26 mouse cellular contexts compared by ENCODE assay signal in the genomic region with DNA sequence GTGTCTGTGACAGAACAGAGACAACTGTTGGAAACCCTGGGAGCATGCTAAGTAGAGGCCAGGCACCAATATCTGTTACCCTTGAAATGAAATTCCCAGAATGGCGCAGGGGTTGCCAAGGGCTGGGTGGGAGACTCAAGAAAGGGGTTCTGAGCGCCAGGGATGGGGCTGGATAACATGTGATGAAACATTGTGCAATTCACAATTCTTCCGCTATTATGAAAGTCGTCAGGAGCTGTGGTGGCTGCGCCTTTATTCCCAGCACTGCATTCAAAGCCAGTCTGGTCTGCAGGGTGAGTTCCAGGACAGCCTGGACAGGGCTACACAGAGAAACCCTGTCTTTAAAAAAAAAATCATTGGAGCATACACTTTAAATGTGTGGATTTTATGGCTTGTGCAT. TPM values are rescaled to one million over a fixed set of nuclear protein-coding genes. Genes with fewer than 3 reads are reported as not detected.
DNase-seq lines count a peak whose midpoint lies in the region; ATAC-seq and TF ChIP-seq lines count a peak whose summit lies in the region.
"Had no signal": no experiment of that assay in that cellular context is flagged by ENCODE, and none has a peak within 500 bp of the region (broad histone marks: within the 10 kb centered on the region; RNA-seq: fewer than 3 reads in every experiment).

No protein-coding gene starts in this region.

- H3K27me3 ChIP-seq in kidney, embryonic 16.5 days (ENCODE audit: insufficient read depth, low read length) = no peaks in the 10 kb centered on the region
- H3K27me3 ChIP-seq: embryonic facial prominence, embryonic 13.5 days had no signal

- no peaks in the 10 kb centered on the region for H3K9me3 ChIP-seq in kidney, embryonic 16.5 days (ENCODE audit: low read length)
- H3K9me3 ChIP-seq: embryonic facial prominence, embryonic 13.5 days; embryonic facial prominence, embryonic 15.5 days; forebrain, embryonic 10.5 days; forebrain, embryonic 12.5 days had no signal

- no peak overlapping the region for H3K4me2 ChIP-seq in kidney, embryonic 16.5 days (replicated peaks; ENCODE audit: low read depth, low read length)
- H3K4me2 ChIP-seq: embryonic facial prominence, embryonic 13.5 days; embryonic facial prominence, embryonic 15.5 days; forebrain, embryonic 12.5 days had no signal

- H3K27ac ChIP-seq in bone marrow macrophage, adult 2 months (ENCODE audit: insufficient read depth, low read depth, low read length) = peak overlapping the region; percentile 64
- no peak overlapping the region for H3K27ac ChIP-seq in kidney, embryonic 16.5 days (ENCODE audit: low read length)
- H3K27ac ChIP-seq: embryonic facial prominence, embryonic 13.5 days; embryonic facial prominence, embryonic 15.5 days; forebrain, embryonic 10.5 days; forebrain, embryonic 12.5 days had no signal

- no peak overlapping the region for H3K9ac ChIP-seq in kidney, embryonic 16.5 days (replicated peaks; ENCODE audit: low read length)
- H3K9ac ChIP-seq: embryonic facial prominence, embryonic 13.5 days; embryonic facial prominence, embryonic 15.5 days; forebrain, embryonic 12.5 days had no signal

- TF ChIP-seq POLR2A in bone marrow macrophage, adult 2 months (IDR thresholded peaks at IDR 0.05; ENCODE audit: borderline replicate concordance, low read depth, low read length) = no peak

- no peak overlapping the region for H3K4me3 ChIP-seq in bone marrow macrophage, adult 2 months (ENCODE audit: insufficient read depth, low read length)
- no peak overlapping the region for H3K4me3 ChIP-seq in kidney, embryonic 16.5 days (ENCODE audit: low read length)
- H3K4me3 ChIP-seq: embryonic facial prominence, embryonic 13.5 days; embryonic facial prominence, embryonic 15.5 days; erythroblast, embryonic 14.5 days; forebrain, embryonic 10.5 days; forebrain, embryonic 12.5 days had no signal

- no peaks in the 10 kb centered on the region for H3K36me3 ChIP-seq in kidney, embryonic 16.5 days (ENCODE audit: insufficient read depth, low read length)
- H3K36me3 ChIP-seq: embryonic facial prominence, embryonic 13.5 days; embryonic facial prominence, embryonic 15.5 days; forebrain, embryonic 10.5 days; forebrain, embryonic 12.5 days had no signal

- 81% methylated on average over 5 of the region's 5 CpGs for WGBS in kidney, embryonic 16.5 days

- TF ChIP-seq CTCF in bone marrow macrophage, adult 2 months (IDR thresholded peaks at IDR 0.05; ENCODE audit: low read depth, low read length) = no peak

- ATAC-seq in granulocyte monocyte progenitor cell, adult 5-6 weeks (replicated peaks; ENCODE audit: poor library complexity, severe bottlenecking) = peak; percentile 63
- peak; percentile 34; the same call in 1 of the 2 replicates for ATAC-seq in megakaryocyte, adult 5-6 weeks (ENCODE audit: poor library complexity, severe bottlenecking)
- peak; percentile 24; the same call in 1 of the 2 replicates for ATAC-seq in monocyte, adult 5-6 weeks (replicated peaks; ENCODE audit: insufficient number of reproducible peaks, low FRiP score, low TSS enrichment, poor library complexity, severe bottlenecking)
- ATAC-seq in kidney, embryonic 16.5 days (ENCODE audit: low FRiP score, low TSS enrichment) = no peak
- ATAC-seq: forebrain, embryonic 14.5 days; forebrain, embryonic 16.5 days had no signal

- no peak for DNase-seq in frontal cortex, postnatal 14 days (ENCODE audit: low spot score in 2 of 2)
- no peak for DNase-seq in retina, embryonic 14.5 days (ENCODE audit: low spot score)
- DNase-seq in right cerebral cortex, postnatal 4 days = no peak
- DNase-seq: adrenal gland, adult 8-10 months; adrenal gland, postnatal 14 days; adrenal gland, postnatal 36 days; cerebellum, adult 11 months; cerebellum, adult 18-20 months; cerebellum, adult 8-10 months; cerebellum, adult 9-11 months; cerebellum, postnatal 14 days; cerebellum, postnatal 36 days; embryo, embryonic 11 days had no signal

- peaks cover 31% of the 10 kb centered on the region for H3K4me1 ChIP-seq in bone marrow macrophage, adult 2 months (ENCODE audit: control insufficient read depth, insufficient read depth, low read length)
- H3K4me1 ChIP-seq in kidney, embryonic 16.5 days (ENCODE audit: insufficient read depth, low read length) = no peaks in the 10 kb centered on the region

RNA-seq across cellular contexts. Expression of a gene that starts 15.8 kb away (rescaled TPM):
- 68.7 and 73.5 TPM in 2 replicates for polyA plus RNA-seq in bone marrow macrophage, adult 2 months (2012; ENCODE audit: insufficient read depth, insufficient read length, missing spikeins)
- 54.2 and 60.7 TPM in 2 replicates for total RNA-seq in granulocyte monocyte progenitor cell, adult 5-6 weeks (2014; fragmentation: Nextera tagmentation)
- 61.3 and 91.4 TPM in 2 replicates for total RNA-seq in granulocyte monocyte progenitor cell, adult 5-6 weeks (2017)
- 50.1 and 56.9 TPM in 2 replicates for total RNA-seq in megakaryocyte, adult 5-6 weeks (2015)
- 78.7 and 85.5 TPM in 2 replicates for total RNA-seq in megakaryocyte, adult 5-6 weeks (2017)
- 97.2 to 110 TPM (median 108 TPM) in 3 replicates for total RNA-seq in monocyte, adult 5-6 weeks (2017)
- 102 and 108 TPM in 2 replicates for polyA plus RNA-seq in kidney, embryonic 16.5 days (2015; fragmentation: Nextera tagmentation; extraction: Ambion mirVana)

RNA-seq across cellular contexts. Expression of a gene that starts 37.1 kb away (rescaled TPM):
- 128 and 146 TPM in 2 replicates for polyA plus RNA-seq in bone marrow macrophage, adult 2 months (2012; ENCODE audit: insufficient read depth, insufficient read length, missing spikeins)
- 6.4 and 9.5 TPM in 2 replicates for total RNA-seq in granulocyte monocyte progenitor cell, adult 5-6 weeks (2014; fragmentation: Nextera tagmentation)
- 13.1 and 17.5 TPM in 2 replicates for total RNA-seq in granulocyte monocyte progenitor cell, adult 5-6 weeks (2017)
- 207 and 212 TPM in 2 replicates for total RNA-seq in megakaryocyte, adult 5-6 weeks (2015)
- 279 and 282 TPM in 2 replicates for total RNA-seq in megakaryocyte, adult 5-6 weeks (2017)
- 404 to 550 TPM (median 548 TPM) in 3 replicates for total RNA-seq in monocyte, adult 5-6 weeks (2017)
- 6.3 and 6.6 TPM in 2 replicates for polyA plus RNA-seq in kidney, embryonic 16.5 days (2015; fragmentation: Nextera tagmentation; extraction: Ambion mirVana)
- total RNA-seq: MEL had no signal

Comparison
In these comparisons a context has a peak if more than half of its experiments do, and no peak if none do; other contexts are left out.
1. RNA of a gene that starts 37.1 kb away (total RNA-seq): 404 to 550 TPM in monocyte, adult 5-6 weeks and 207 to 282 TPM in megakaryocyte, adult 5-6 weeks; 6.4 to 17.5 TPM in granulocyte monocyte progenitor cell, adult 5-6 weeks; every median in the first group is over 10 times any median in the second.